Mouse (Mus musculus) embryonic facial prominence, embryonic 12.5 days (tissue): Measurements from ENCODE around the gene Mt1. TPM values are rescaled to one million over a fixed set of nuclear protein-coding genes. Genes with fewer than 3 reads are reported as not detected.
A peak's percentile ranks its signal among the peaks of the same experiment; 100 is the strongest.
"Not testable (repeated sequence)": the region's sequence is repeated elsewhere in the genome, so short reads cannot be mapped to it uniquely, and the experiment has no call there.

Experiments
- ATAC-seq: fragments of 200-750 bp; cut with Nextera tagmentation; 2 replicates; pipeline ENCODE4 v1.8.0; 2017; ENCODE audit not compliant: insufficient number of reproducible peaks, insufficient read depth, low FRiP score, low TSS enrichment
- H3K27ac ChIP-seq: fragments of 300-500 bp; sonication (generic); 2 replicates; pipeline ENCODE4 v1.5.1; 2016; ENCODE audit warnings: mild to moderate bottlenecking
- H3K27me3 ChIP-seq: fragments of 300-500 bp; sonication (generic); 2 replicates; pipeline ENCODE4 v1.6.1; 2016; ENCODE audit warnings: mild to moderate bottlenecking, moderate library complexity
- H3K36me3 ChIP-seq: fragments of 300-500 bp; sonication (generic); 2 replicates; pipeline ENCODE4 v1.6.1; 2016; ENCODE audit warnings: mild to moderate bottlenecking
- H3K4me1 ChIP-seq: fragments of 300-500 bp; sonication (generic); 2 replicates; pipeline ENCODE4 v1.6.1; 2016
- H3K4me2 ChIP-seq: fragments of 300-500 bp; sonication (generic); replicated peaks from 2 replicates; pipeline ENCODE4 v1.6.1; 2016; ENCODE audit warnings: mild to moderate bottlenecking, moderate library complexity
- H3K4me3 ChIP-seq: fragments of 300-500 bp; sonication (generic); 2 replicates; pipeline ENCODE4 v1.5.1; 2016; ENCODE audit warnings: mild to moderate bottlenecking
- H3K9ac ChIP-seq: fragments of 300-500 bp; sonication (generic); 2 replicates; pipeline ENCODE4 v1.6.1; 2016; ENCODE audit warnings: mild to moderate bottlenecking, moderate library complexity
- H3K9me3 ChIP-seq: fragments of 300-500 bp; sonication (generic); 2 replicates; pipeline ENCODE4 v1.6.1; 2016; ENCODE audit warnings: mild to moderate bottlenecking, moderate library complexity
- WGBS: fragments of 180-500 bp; shearing (Covaris S2); methylation state at CpG from one replicate; pipeline ENCODE4 v1.1.7; 2016; 5-methylcytosine and 5-hydroxymethylcytosine counted together
- polyA plus RNA-seq: library from polyadenylated mRNA; unstranded; fragments of >200 nt; fragmentation: Nextera tagmentation; extraction: Ambion mirVana; gene quantifications from 2 replicates; pipeline ENCODE4 v1.2.1, GENCODE M21; 2016

Mt1 gene
- polyA plus RNA-seq, 1 experiment from 2014 or later = 73.3 TPM

- Histone ChIP-seq H3K27me3 (peaks cover 34% of the 10 kb centered on the region), H3K4me2 (peak within 1 kb of the TSS; percentile 57), H3K27ac (no peak within 1 kb of the TSS), H3K9ac (peak within 1 kb of the TSS; percentile 15; the same call in 1 of the 2 replicates), H3K36me3 (no peaks in the 10 kb centered on the region), H3K9me3 (no peaks in the 10 kb centered on the region), H3K4me1 (peaks cover 14% of the 10 kb centered on the region), H3K4me3 (peak within 1 kb of the TSS; percentile 27)
- ATAC-seq = 0 out of 2 replicates have a peak, but pooled peaks have one; percentile 50
- WGBS = 2% methylated on average over 29 of the region's 29 CpGs
These were observed 26.2 kb upstream of the Mt1 start, which contains the start of gene Mt3 for GRCm38 (mm10) chr8:94152513-94153300. Mt3 (plus strand) TSS chr8:94152607.

GRCm38 (mm10) chr8:94153451-94153850 lies 25.4 kb upstream of the Mt1 start:
- 0 out of 2 replicates have a peak, but pooled peaks have one; percentile 24 for ATAC-seq
- H3K4me3 ChIP-seq = 0 out of 2 replicates have a peak overlapping the region, but pooled peaks have one; percentile 27
- 26% methylated on average over 7 of the region's 7 CpGs for WGBS
- no peak overlapping the region for H3K9ac ChIP-seq
- peaks cover 14% of the 10 kb centered on the region for H3K4me1 ChIP-seq
- H3K27ac ChIP-seq = no peak overlapping the region
- H3K9me3 ChIP-seq = no peaks in the 10 kb centered on the region
- peak overlapping the region; percentile 57 for H3K4me2 ChIP-seq
- H3K27me3 ChIP-seq = peaks cover 34% of the 10 kb centered on the region
- no peaks in the 10 kb centered on the region for H3K36me3 ChIP-seq

- ATAC-seq = no peak
- Histone ChIP-seq H3K36me3 (no peaks in the 10 kb centered on the region), H3K9me3 (no peaks in the 10 kb centered on the region), H3K27me3 (peaks cover 34% of the 10 kb centered on the region), H3K4me1 (peaks cover 14% of the 10 kb centered on the region), H3K4me3 (no peak overlapping the region), H3K27ac (no peak overlapping the region), H3K4me2 (no peak overlapping the region), H3K9ac (no peak overlapping the region)
- 47% methylated on average over 6 of the region's 6 CpGs for WGBS
These were observed 24.3 kb upstream of the Mt1 start for GRCm38 (mm10) chr8:94154537-94154936.

- no peak overlapping the region for H3K9ac ChIP-seq
- no peak overlapping the region for H3K4me3 ChIP-seq
- H3K36me3 ChIP-seq = no peaks in the 10 kb centered on the region
- H3K27ac ChIP-seq = no peak overlapping the region
- H3K4me2 ChIP-seq = no peak overlapping the region
- peaks cover 30% of the 10 kb centered on the region for H3K27me3 ChIP-seq
- WGBS = 68% methylated on average over 4 of the region's 4 CpGs
- H3K4me1 ChIP-seq = peaks cover 14% of the 10 kb centered on the region
- ATAC-seq = no peak
- H3K9me3 ChIP-seq = no peaks in the 10 kb centered on the region
These were observed 22.8 kb upstream of the Mt1 start for GRCm38 (mm10) chr8:94156092-94156491.

- not testable (repeated sequence) for H3K9me3 ChIP-seq, H3K4me3 ChIP-seq, H3K36me3 ChIP-seq, H3K4me2 ChIP-seq, H3K9ac ChIP-seq, H3K27ac ChIP-seq, ATAC-seq, H3K4me1 ChIP-seq
- peaks cover 18% of the 10 kb centered on the region for H3K27me3 ChIP-seq
- WGBS = 72% methylated on average over 8 of the region's 8 CpGs
These were observed 13.1 kb upstream of the Mt1 start for GRCm38 (mm10) chr8:94165772-94166171.

GRCm38 (mm10) chr8:94167244-94167643 lies 11.6 kb upstream of the Mt1 start:
- no peak for ATAC-seq
- WGBS = 3% methylated on average over 6 of the region's 6 CpGs
- Histone ChIP-seq H3K9ac (no peak overlapping the region), H3K4me1 (peaks cover 8% of the 10 kb centered on the region; the same call in 1 of the 2 replicates), H3K27ac (no peak overlapping the region), H3K9me3 (no peaks in the 10 kb centered on the region; the same call in 1 of the 2 replicates), H3K36me3 (no peaks in the 10 kb centered on the region), H3K4me2 (0 out of 2 replicates have a peak overlapping the region, but pooled peaks have one; percentile 31), H3K27me3 (peaks cover 33% of the 10 kb centered on the region), H3K4me3 (no peak overlapping the region)

GRCm38 (mm10) chr8:94169547-94169946 lies 9.3 kb upstream of the Mt1 start:
- no peak for ATAC-seq
- Histone ChIP-seq H3K4me2 (no peak overlapping the region), H3K4me3 (no peak overlapping the region), H3K27ac (no peak overlapping the region), H3K36me3 (no peaks in the 10 kb centered on the region), H3K9ac (no peak overlapping the region), H3K4me1 (peaks cover 16% of the 10 kb centered on the region; the same call in 1 of the 2 replicates), H3K27me3 (peaks cover 56% of the 10 kb centered on the region), H3K9me3 (no peaks in the 10 kb centered on the region)
- 85% methylated on average over 5 of the region's 5 CpGs for WGBS

GRCm38 (mm10) chr8:94171321-94171755 lies 7.5 kb upstream of the Mt1 start:
- H3K27me3 ChIP-seq = peaks cover 73% of the 10 kb centered on the region
- ATAC-seq = no peak
- H3K9ac ChIP-seq = no peak overlapping the region
- no peak overlapping the region for H3K27ac ChIP-seq
- peak overlapping the region; percentile 90 for H3K4me2 ChIP-seq
- H3K36me3 ChIP-seq = no peaks in the 10 kb centered on the region
- H3K4me3 ChIP-seq = peak overlapping the region; percentile 45; the same call in 1 of the 2 replicates
- 33% methylated on average over 10 of the region's 10 CpGs for WGBS
- peaks cover 16% of the 10 kb centered on the region; the same call in 1 of the 2 replicates for H3K4me1 ChIP-seq
- no peaks in the 10 kb centered on the region for H3K9me3 ChIP-seq

- 1% methylated on average over 56 of the region's 56 CpGs for WGBS
- Histone ChIP-seq H3K9ac (peak within 1 kb of the TSS; percentile 37), H3K4me3 (peak within 1 kb of the TSS; percentile 45), H3K9me3 (no peaks in the 10 kb centered on the region), H3K4me2 (peak within 1 kb of the TSS; percentile 90), H3K27ac (no peak within 1 kb of the TSS), H3K27me3 (peaks cover 81% of the 10 kb centered on the region), H3K36me3 (no peaks in the 10 kb centered on the region), H3K4me1 (peaks cover 16% of the 10 kb centered on the region; the same call in 1 of the 2 replicates)
- ATAC-seq = 0 out of 2 replicates have a peak, but pooled peaks have one; percentile 17
These were observed 6.6 kb upstream of the Mt1 start, which contains the start of gene Mt2 for GRCm38 (mm10) chr8:94172075-94172808. Mt2 (plus strand) TSS chr8:94172664.

GRCm38 (mm10) chr8:94172809-94173732 lies 5.8 kb upstream of the Mt1 start:
- peaks cover 88% of the 10 kb centered on the region for H3K27me3 ChIP-seq
- H3K9ac ChIP-seq = peak overlapping the region; percentile 24; the same call in 1 of the 2 replicates
- H3K4me2 ChIP-seq = peak overlapping the region; percentile 90
- no peak for ATAC-seq
- peak overlapping the region; percentile 45 for H3K4me3 ChIP-seq
- WGBS = 1% methylated on average over 39 of the region's 39 CpGs
- H3K4me1 ChIP-seq = peaks cover 16% of the 10 kb centered on the region; the same call in 1 of the 2 replicates
- H3K27ac ChIP-seq = no peak overlapping the region
- no peaks in the 10 kb centered on the region for H3K36me3 ChIP-seq
- H3K9me3 ChIP-seq = no peaks in the 10 kb centered on the region
